Mouse (Mus musculus) cerebellum, postnatal 4 days (tissue): ENCODE measurements around the gene BC053393.
"Not testable (repeated sequence)": the region's sequence is repeated elsewhere in the genome, so short reads cannot be mapped to it uniquely, and the experiment has no call there.

Source experiments
- DNase-seq, 2 experiments: peaks; one replicate each; pipeline ENCODE4 v3.0.0; 2022; ENCODE audit warnings: low spot score in 2 of 2, mixed read lengths in 1 of 2

BC053393 gene

GRCm38 (mm10) chr11:46571327-46571726 is at the start of gene BC053393:
BC053393 (plus strand) TSS chr11:46571536.
- no peak for DNase-seq

- no peak for DNase-seq
These were observed 48.6 kb upstream of the BC053393 start for GRCm38 (mm10) chr11:46522719-46523118.

GRCm38 (mm10) chr11:46523912-46524311 is 47.4 kb upstream of the BC053393 start, which contains the start of gene Gm12169:
Gm12169 (plus strand) TSS chr11:46524212.
- DNase-seq: no peak

- DNase-seq: no peak
These were observed 41.2 kb upstream of the BC053393 start for GRCm38 (mm10) chr11:46530149-46530548.

- no peak for DNase-seq
These were observed 34.4 kb upstream of the BC053393 start for GRCm38 (mm10) chr11:46536978-46537377.

GRCm38 (mm10) chr11:46543530-46543929 is 27.8 kb upstream of the BC053393 start:
- no peak for DNase-seq

- no peak for DNase-seq
These were observed 21.6 kb upstream of the BC053393 start for GRCm38 (mm10) chr11:46549721-46550120.

GRCm38 (mm10) chr11:46552741-46553140 is 18.6 kb upstream of the BC053393 start:
- DNase-seq: no peak

- no peak for DNase-seq
These were observed 10.2 kb upstream of the BC053393 start for GRCm38 (mm10) chr11:46561096-46561495.

- DNase-seq: no peak
These were observed 6.7 kb upstream of the BC053393 start for GRCm38 (mm10) chr11:46564671-46565070.

GRCm38 (mm10) chr11:46565967-46566366 is 5.4 kb upstream of the BC053393 start:
- DNase-seq: no peak

GRCm38 (mm10) chr11:46569107-46569506 is 2.2 kb upstream of the BC053393 start:
- DNase-seq: no peak

GRCm38 (mm10) chr11:46578771-46579281 is 7.5 kb downstream of the BC053393 start:
- DNase-seq: no peak

GRCm38 (mm10) chr11:46580428-46580827 is 9.1 kb downstream of the BC053393 start:
- DNase-seq: no peak

GRCm38 (mm10) chr11:46582741-46583140 is 11.4 kb downstream of the BC053393 start:
- DNase-seq: no peak

- DNase-seq: no peak
These were observed 21.1 kb downstream of the BC053393 start for GRCm38 (mm10) chr11:46592416-46592815.

GRCm38 (mm10) chr11:46619929-46620328 is 48.6 kb downstream of the BC053393 start:
- DNase-seq: no peak

- no peak for DNase-seq
These were observed 49.3 kb downstream of the BC053393 start for GRCm38 (mm10) chr11:46620414-46621168.

GRCm38 (mm10) chr11:46629211-46629795 is 58.0 kb downstream of the BC053393 start, which contains the start of gene Dppa1:
Dppa1 (minus strand) TSS chr11:46629261.
- DNase-seq: no peak

- peak; percentile 20 to 26 for DNase-seq
These were observed 60.3 kb downstream of the BC053393 start for GRCm38 (mm10) chr11:46631635-46632034.

GRCm38 (mm10) chr11:46635516-46635915 is 64.2 kb downstream of the BC053393 start:
- DNase-seq: not testable (repeated sequence)

- no peak for DNase-seq
These were observed 65.2 kb downstream of the BC053393 start for GRCm38 (mm10) chr11:46636568-46636967.
